Mouse (Mus musculus): ENCODE data around the gene Synpo2l.
A peak's percentile ranks its signal among the peaks of the same experiment; 100 is the strongest.
"Not testable (repeated sequence)": the region's sequence is repeated elsewhere in the genome, so short reads cannot be mapped to it uniquely, and the experiment has no call there.

The Synpo2l gene

DNA sequence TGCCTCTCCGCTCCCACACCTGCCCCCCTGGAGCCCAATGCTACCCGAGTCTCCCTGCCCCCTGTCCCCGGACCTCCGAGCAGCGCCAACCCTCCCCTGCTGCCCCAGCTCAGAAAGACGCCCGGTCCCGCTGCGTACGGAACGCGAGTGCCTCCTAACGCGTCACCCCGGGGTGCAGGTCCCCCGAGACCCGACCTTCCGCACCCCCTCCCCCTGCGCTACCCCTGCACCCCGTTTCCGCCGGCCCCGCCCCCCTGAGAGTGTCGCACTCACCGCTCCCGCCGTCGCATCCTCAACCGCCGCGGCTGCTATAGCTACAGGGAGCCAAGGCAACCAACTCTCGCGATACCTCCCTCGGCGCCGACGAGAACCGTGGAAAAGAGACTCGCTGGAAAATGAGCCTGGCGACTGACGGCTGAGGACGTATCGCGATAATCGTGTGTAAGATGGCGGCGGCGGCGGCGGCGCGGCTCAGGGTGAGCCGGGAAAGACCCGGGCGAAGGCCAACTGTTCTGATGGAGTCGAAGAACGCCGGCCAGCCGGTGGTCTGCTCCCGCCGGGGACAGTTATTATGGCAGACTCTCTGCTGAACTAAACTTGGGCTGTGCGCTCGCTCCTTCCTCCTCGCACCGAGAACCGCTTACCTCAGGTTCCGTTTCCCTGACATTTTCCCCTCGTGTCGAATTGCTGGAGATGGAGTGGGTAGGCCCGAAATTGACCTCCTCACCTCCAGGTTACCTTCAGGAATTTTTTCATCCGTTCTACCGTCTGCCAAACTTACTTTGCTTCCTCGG, 27.3 kb downstream of the Synpo2l start, which contains the start of gene Usp54:
Gene Usp54, minus strand, starts transcription at position 420 of the 794 bp plus-strand sequence.
- DNase-seq (ENCODE audit: low spot score) = peak; percentile 99

GRCm38 (mm10) chr14:20639918-20640619, 28.1 kb downstream of the Synpo2l start:
- DNase-seq (ENCODE audit: low spot score) = peak; percentile 38

DNA sequence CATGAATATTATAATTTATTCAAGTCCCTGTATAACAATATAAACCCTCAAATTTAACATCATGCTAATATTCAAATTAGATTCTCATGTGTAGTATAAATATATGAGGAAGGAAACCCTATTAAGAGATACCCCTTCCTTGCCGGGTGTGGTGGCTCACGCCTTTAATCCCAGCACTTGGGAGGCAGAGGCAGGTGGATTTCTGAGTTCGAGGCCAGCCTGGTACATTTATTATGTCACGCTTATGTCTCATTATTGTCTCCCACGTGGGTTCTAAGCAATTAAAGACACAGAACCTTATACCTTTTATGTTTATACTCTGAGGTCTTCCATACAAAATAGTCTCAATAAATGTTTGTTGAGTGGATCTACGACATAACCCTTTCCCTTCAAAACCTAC, 29.5 kb downstream of the Synpo2l start:
- DNase-seq (ENCODE audit: low spot score) = no peak

DNA sequence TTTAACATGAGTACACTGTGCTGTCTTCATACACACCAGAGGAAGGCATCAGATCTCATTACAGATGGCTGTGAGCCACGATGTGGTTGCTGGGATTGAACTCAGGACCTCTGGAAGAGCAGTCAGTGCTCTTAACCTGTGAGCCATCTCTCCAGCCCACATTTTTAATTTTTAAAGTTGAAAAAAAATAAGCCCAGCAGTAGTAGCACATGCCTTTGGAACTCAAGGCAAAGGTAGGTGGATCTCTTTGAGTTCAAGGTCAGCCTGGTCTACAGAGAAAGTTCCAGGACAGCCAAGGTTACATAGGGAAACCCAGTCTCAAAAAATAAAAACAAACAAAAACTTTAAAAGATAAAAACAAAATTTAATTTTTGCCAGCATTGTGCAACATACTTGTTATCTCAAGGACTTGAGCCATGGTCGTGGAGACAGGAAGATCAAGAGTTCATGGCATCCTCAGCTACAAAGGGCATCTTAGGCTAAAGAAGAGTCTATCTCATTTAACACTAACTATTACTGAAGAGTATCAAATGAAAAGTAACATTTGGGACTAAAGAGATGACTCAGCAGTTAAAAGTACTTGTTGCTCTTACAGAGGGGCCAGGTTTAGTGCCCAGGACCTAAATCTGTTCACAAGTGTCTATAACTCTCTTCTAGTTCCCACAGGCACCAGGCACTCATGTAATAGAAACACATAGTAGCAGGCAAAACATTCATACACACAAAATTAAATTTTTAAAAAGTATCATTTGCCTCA, 30.2 kb downstream of the Synpo2l start:
- no peak for DNase-seq (ENCODE audit: low spot score)

GRCm38 (mm10) chr14:20636968-20637367, 31.2 kb downstream of the Synpo2l start:
- DNase-seq (ENCODE audit: low spot score) = not testable (repeated sequence)

DNA sequence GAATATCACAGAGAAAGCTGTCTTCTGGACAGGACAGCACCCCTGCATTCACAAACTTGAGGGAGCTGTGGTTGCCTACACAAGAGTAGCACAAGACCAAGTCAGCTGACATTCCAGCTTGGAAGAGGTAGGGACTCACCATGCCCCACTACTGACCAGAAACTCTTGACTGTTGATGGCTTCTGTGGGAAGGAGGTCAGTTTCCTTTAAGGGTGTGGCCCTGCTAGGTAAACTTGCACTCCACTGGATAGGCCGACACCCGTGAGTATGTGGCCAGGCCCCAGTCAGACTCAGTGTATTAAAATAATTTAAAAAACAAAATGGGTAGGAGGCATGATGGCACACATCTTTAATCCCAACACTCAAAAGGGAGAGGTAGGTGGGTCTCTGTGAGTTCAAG, 32.6 kb downstream of the Synpo2l start:
- DNase-seq (ENCODE audit: low spot score) = no peak

DNA sequence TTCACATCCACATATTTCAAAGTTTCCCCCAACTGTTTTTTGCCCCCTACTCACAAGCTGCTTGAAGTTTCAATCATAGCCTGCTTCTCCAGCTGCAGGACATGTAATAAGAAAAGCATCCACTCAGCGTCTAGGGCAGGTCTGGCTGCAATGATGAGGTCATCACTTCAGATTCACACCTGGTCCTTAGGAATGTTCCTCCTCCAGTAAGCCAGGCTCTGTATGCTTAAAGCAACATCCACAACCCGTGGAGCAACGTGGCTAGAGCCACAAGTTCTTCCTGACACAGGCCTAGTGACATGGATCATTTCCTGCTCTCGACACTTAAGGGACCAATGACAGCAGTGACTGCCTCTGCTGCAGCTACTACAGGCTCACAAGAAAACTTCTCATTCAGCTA, 36.9 kb downstream of the Synpo2l start:
- DNase-seq (ENCODE audit: low spot score) = no peak

DNA sequence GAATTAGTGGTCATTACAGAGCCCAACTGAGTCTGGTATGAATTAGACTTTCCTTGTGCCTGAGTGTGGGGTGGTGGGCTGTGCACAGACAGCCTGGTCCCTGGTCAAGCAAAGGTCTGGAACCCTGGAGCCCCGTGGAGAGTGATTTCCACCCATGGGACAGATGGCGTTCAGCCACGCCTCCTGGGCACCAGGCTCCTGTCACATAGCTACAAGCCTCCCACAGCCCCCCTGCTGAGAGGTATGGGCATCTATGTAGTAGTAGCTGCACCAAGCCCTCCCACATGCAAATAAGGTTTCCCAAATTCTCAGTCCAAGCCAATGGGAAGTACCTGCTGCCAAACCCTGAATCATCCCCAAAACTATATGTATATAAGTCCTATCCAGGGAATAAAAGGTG, 41.2 kb downstream of the Synpo2l start:
- no peak for DNase-seq (ENCODE audit: low spot score)

DNA sequence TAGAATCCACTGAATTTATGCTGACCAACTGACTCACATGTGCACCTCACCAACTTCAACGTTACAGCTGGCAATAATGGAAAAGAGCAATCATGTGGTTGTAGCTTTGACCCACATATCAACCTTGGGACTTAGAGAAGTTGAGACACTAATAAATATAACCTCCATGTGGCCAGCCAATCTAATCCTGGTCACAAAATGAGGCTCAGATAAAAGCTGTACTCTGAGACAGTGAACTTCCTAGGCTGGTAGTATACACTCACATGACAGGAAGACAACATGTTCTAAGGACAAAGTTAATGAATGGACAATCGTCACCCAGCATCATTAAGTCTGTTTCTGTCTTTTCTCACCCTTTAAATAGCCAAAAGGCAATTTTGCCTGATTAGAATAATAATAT, 41.7 kb downstream of the Synpo2l start:
- DNase-seq (ENCODE audit: low spot score) = no peak

- DNase-seq (ENCODE audit: low spot score) = no peak
Observed at GRCm38 (mm10) chr14:20622907-20623306, 45.2 kb downstream of the Synpo2l start.

DNA sequence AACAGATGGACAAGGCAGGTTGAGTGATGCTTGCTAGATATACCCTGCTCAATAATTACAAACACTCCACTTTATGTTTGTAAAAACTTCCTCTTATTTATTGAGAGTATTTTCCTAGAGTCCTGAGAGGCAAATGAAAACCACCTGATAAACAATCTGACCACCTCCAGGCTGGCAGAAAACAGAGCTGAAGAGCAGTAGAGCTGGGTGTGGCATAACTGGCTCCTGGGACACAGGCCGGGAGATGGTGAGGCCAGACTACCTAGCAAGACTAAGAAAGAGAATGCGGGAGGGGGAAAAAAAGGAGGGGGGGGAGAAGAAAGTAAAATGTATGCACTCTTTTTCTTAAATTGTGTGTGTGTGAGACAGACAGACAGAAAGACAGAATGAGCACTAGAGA, 45.7 kb downstream of the Synpo2l start:
- DNase-seq (ENCODE audit: low spot score) = no peak

GRCm38 (mm10) chr14:20621903-20622302, 46.3 kb downstream of the Synpo2l start:
- DNase-seq (ENCODE audit: low spot score) = no peak

- DNase-seq (ENCODE audit: low spot score) = no peak
Observed at GRCm38 (mm10) chr14:20619131-20619530, 49.0 kb downstream of the Synpo2l start.

- DNase-seq (ENCODE audit: low spot score) = no peak
Observed at GRCm38 (mm10) chr14:20618211-20618610, 49.9 kb downstream of the Synpo2l start.

DNA sequence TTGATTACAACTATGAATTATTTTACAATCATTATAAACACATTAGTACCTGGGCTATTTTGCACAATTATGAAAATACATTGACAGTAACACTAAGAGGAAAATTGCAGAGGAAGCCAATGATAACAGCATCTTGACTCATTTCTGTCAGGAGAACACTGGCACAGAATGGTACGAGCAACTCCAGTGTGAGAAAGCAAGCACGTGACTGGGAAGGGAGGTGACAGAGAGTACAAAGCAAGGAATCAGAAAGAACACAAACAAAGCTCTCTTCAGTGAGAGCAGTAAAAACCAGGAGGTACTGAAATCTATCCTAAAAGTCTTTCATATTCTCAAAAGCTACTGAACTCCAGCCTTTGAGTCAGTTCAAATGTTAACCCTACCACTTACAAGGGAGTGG, 51.7 kb downstream of the Synpo2l start:
- no peak for DNase-seq (ENCODE audit: low spot score)

- DNase-seq (ENCODE audit: low spot score) = no peak
Observed at GRCm38 (mm10) chr14:20615075-20615474, 53.1 kb downstream of the Synpo2l start.

GRCm38 (mm10) chr14:20612820-20613219, 55.3 kb downstream of the Synpo2l start:
- DNase-seq (ENCODE audit: low spot score) = no peak

- no peak for DNase-seq (ENCODE audit: low spot score)
Observed at GRCm38 (mm10) chr14:20610146-20610545, 58.0 kb downstream of the Synpo2l start.

DNA sequence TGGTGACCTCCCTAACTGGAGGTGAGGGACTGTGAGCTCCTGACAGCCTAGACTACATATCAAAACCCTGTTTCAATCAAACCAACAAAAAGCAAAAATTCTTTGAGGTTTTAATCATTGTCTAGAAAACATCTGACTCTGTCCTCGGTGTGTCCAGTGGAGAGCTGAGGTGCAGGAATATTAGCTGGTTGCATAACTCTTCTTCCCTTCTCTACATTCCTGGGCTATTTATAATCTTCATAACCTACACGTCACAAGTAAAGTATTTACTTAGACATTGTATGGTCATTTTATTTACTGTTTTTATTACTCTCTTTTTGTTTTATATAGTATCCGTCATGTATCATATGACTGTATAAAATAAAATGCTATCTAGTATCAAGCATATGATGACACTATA, 58.6 kb downstream of the Synpo2l start:
- no peak for DNase-seq (ENCODE audit: low spot score)

All from retina, embryonic 14.5 days (tissue).